Mouse (Mus musculus): ENCODE results near the gene Calcrl. TPM values are rescaled to one million over a fixed set of nuclear protein-coding genes. Genes with fewer than 3 reads are reported as not detected.

The Calcrl gene
- polyA plus RNA-seq, 1 experiment: 6.9 TPM

GRCm38 (mm10) chr2:84462411-84462810 is 37.2 kb upstream of the Calcrl start:
- no peak overlapping the region for H3K4me3 ChIP-seq
- TF ChIP-seq TCF12 (IDR thresholded peaks at IDR 0.05; ENCODE audit: insufficient read depth, poor library complexity, severe bottlenecking) (no peak), POLR2AphosphoS2 (IDR thresholded peaks at IDR 0.05; ENCODE audit: insufficient read length, low read depth) (no peak), SRF (IDR thresholded peaks at IDR 0.05; ENCODE audit: control insufficient read depth, insufficient read length, low read depth) (no peak), MYOG (IDR thresholded peaks at IDR 0.05; ENCODE audit: control insufficient read depth in 1 of 3, insufficient read depth in 1 of 3, insufficient read length in 2 of 3, low read depth in 2 of 3) (no peak), CEBPB (IDR thresholded peaks at IDR 0.05; ENCODE audit: insufficient read depth, poor library complexity, severe bottlenecking) (no peak), TCF3 (IDR thresholded peaks at IDR 0.05; ENCODE audit: insufficient read length, low read depth) (no peak), MAX (IDR thresholded peaks at IDR 0.05; ENCODE audit: low read depth) (no peak), POLR2A (IDR thresholded peaks at IDR 0.05; ENCODE audit: insufficient read length, low read depth) (no peak), E2F4 (IDR thresholded peaks at IDR 0.05; ENCODE audit: insufficient read depth) (no peak), MYOD1 (IDR thresholded peaks at IDR 0.05; ENCODE audit: control insufficient read depth in 1 of 3, insufficient read length in 2 of 3, low read depth in 2 of 3) (no peak), REST (IDR thresholded peaks at IDR 0.05; ENCODE audit: insufficient read depth, insufficient read length) (no peak), USF1 (IDR thresholded peaks at IDR 0.05; ENCODE audit: low read depth) (no peak)

GRCm38 (mm10) chr2:84459651-84460177 is 34.5 kb upstream of the Calcrl start:
- TF ChIP-seq MAX (IDR thresholded peaks at IDR 0.05; ENCODE audit: low read depth): no peak
- no peak for TF ChIP-seq MYOD1 (IDR thresholded peaks at IDR 0.05; ENCODE audit: control insufficient read depth in 1 of 3, insufficient read length in 2 of 3, low read depth in 2 of 3)
- TF ChIP-seq E2F4 (IDR thresholded peaks at IDR 0.05; ENCODE audit: insufficient read depth): no peak
- no peak for TF ChIP-seq POLR2A (IDR thresholded peaks at IDR 0.05; ENCODE audit: insufficient read length, low read depth)
- TF ChIP-seq REST (IDR thresholded peaks at IDR 0.05; ENCODE audit: insufficient read depth, insufficient read length): no peak
- no peak for TF ChIP-seq SRF (IDR thresholded peaks at IDR 0.05; ENCODE audit: control insufficient read depth, insufficient read length, low read depth)
- no peak for TF ChIP-seq TCF3 (IDR thresholded peaks at IDR 0.05; ENCODE audit: insufficient read length, low read depth)
- TF ChIP-seq CEBPB (IDR thresholded peaks at IDR 0.05; ENCODE audit: insufficient read depth, poor library complexity, severe bottlenecking): no peak
- TF ChIP-seq MYOG (IDR thresholded peaks at IDR 0.05; ENCODE audit: control insufficient read depth in 1 of 3, insufficient read depth in 1 of 3, insufficient read length in 2 of 3, low read depth in 2 of 3): no peak
- no peak for TF ChIP-seq TCF12 (IDR thresholded peaks at IDR 0.05; ENCODE audit: insufficient read depth, poor library complexity, severe bottlenecking)
- no peak for TF ChIP-seq POLR2AphosphoS2 (IDR thresholded peaks at IDR 0.05; ENCODE audit: insufficient read length, low read depth)
- TF ChIP-seq USF1 (IDR thresholded peaks at IDR 0.05; ENCODE audit: low read depth): no peak
- H3K4me2 ChIP-seq (ENCODE audit: low read depth): no peak overlapping the region
- no peaks in the 10 kb centered on the region for H3K27me3 ChIP-seq (ENCODE audit: control insufficient read depth, insufficient read depth, insufficient read length)
- H3K79me2 ChIP-seq (ENCODE audit: control insufficient read depth, insufficient read depth): no peaks in the 10 kb centered on the region
- no peak overlapping the region for H3K4me3 ChIP-seq
- no peaks in the 10 kb centered on the region for H3K36me3 ChIP-seq (ENCODE audit: control insufficient read depth, insufficient read depth)
- H3ac ChIP-seq (ENCODE audit: control insufficient read depth, insufficient read length): no peak overlapping the region

More at GRCm38 (mm10) chr2:84462411-84462810, 37.2 kb upstream of the Calcrl start:
- no peaks in the 10 kb centered on the region for H3K36me3 ChIP-seq (ENCODE audit: control insufficient read depth, insufficient read depth)
- no peak overlapping the region for H3K4me2 ChIP-seq (ENCODE audit: low read depth)
- no peaks in the 10 kb centered on the region for H3K79me2 ChIP-seq (ENCODE audit: control insufficient read depth, insufficient read depth)
- H3K27me3 ChIP-seq (ENCODE audit: control insufficient read depth, insufficient read depth, insufficient read length): no peaks in the 10 kb centered on the region
- no peak overlapping the region for H3ac ChIP-seq (ENCODE audit: control insufficient read depth, insufficient read length)

GRCm38 (mm10) chr2:84457221-84457620 is 32.0 kb upstream of the Calcrl start:
- TF ChIP-seq SRF (IDR thresholded peaks at IDR 0.05; ENCODE audit: control insufficient read depth, insufficient read length, low read depth) (no peak), POLR2AphosphoS2 (IDR thresholded peaks at IDR 0.05; ENCODE audit: insufficient read length, low read depth) (no peak), TCF3 (IDR thresholded peaks at IDR 0.05; ENCODE audit: insufficient read length, low read depth) (no peak), TCF12 (IDR thresholded peaks at IDR 0.05; ENCODE audit: insufficient read depth, poor library complexity, severe bottlenecking) (no peak), CEBPB (IDR thresholded peaks at IDR 0.05; ENCODE audit: insufficient read depth, poor library complexity, severe bottlenecking) (no peak), MYOD1 (IDR thresholded peaks at IDR 0.05; ENCODE audit: control insufficient read depth in 1 of 3, insufficient read length in 2 of 3, low read depth in 2 of 3) (no peak), MAX (IDR thresholded peaks at IDR 0.05; ENCODE audit: low read depth) (no peak), MYOG (IDR thresholded peaks at IDR 0.05; ENCODE audit: control insufficient read depth in 1 of 3, insufficient read depth in 1 of 3, insufficient read length in 2 of 3, low read depth in 2 of 3) (no peak), USF1 (IDR thresholded peaks at IDR 0.05; ENCODE audit: low read depth) (no peak), REST (IDR thresholded peaks at IDR 0.05; ENCODE audit: insufficient read depth, insufficient read length) (no peak), E2F4 (IDR thresholded peaks at IDR 0.05; ENCODE audit: insufficient read depth) (no peak), POLR2A (IDR thresholded peaks at IDR 0.05; ENCODE audit: insufficient read length, low read depth) (no peak)

GRCm38 (mm10) chr2:84455236-84455799 is 30.1 kb upstream of the Calcrl start:
- Histone ChIP-seq H3K27me3 (ENCODE audit: control insufficient read depth, insufficient read depth, insufficient read length) (no peaks in the 10 kb centered on the region), H3ac (ENCODE audit: control insufficient read depth, insufficient read length) (no peak overlapping the region), H3K79me2 (ENCODE audit: control insufficient read depth, insufficient read depth) (no peaks in the 10 kb centered on the region), H3K36me3 (ENCODE audit: control insufficient read depth, insufficient read depth) (no peaks in the 10 kb centered on the region), H3K4me3 (no peak overlapping the region), H3K4me2 (ENCODE audit: low read depth) (no peak overlapping the region)
- TF ChIP-seq MAX (IDR thresholded peaks at IDR 0.05; ENCODE audit: low read depth) (no peak), CEBPB (IDR thresholded peaks at IDR 0.05; ENCODE audit: insufficient read depth, poor library complexity, severe bottlenecking) (no peak), USF1 (IDR thresholded peaks at IDR 0.05; ENCODE audit: low read depth) (no peak), TCF3 (IDR thresholded peaks at IDR 0.05; ENCODE audit: insufficient read length, low read depth) (no peak), SRF (IDR thresholded peaks at IDR 0.05; ENCODE audit: control insufficient read depth, insufficient read length, low read depth) (no peak), MYOD1 (IDR thresholded peaks at IDR 0.05; ENCODE audit: control insufficient read depth in 1 of 3, insufficient read length in 2 of 3, low read depth in 2 of 3) (no peak), TCF12 (IDR thresholded peaks at IDR 0.05; ENCODE audit: insufficient read depth, poor library complexity, severe bottlenecking) (no peak), MYOG (IDR thresholded peaks at IDR 0.05; ENCODE audit: control insufficient read depth in 1 of 3, insufficient read depth in 1 of 3, insufficient read length in 2 of 3, low read depth in 2 of 3) (no peak), E2F4 (IDR thresholded peaks at IDR 0.05; ENCODE audit: insufficient read depth) (no peak), POLR2A (IDR thresholded peaks at IDR 0.05; ENCODE audit: insufficient read length, low read depth) (no peak), REST (IDR thresholded peaks at IDR 0.05; ENCODE audit: insufficient read depth, insufficient read length) (no peak), POLR2AphosphoS2 (IDR thresholded peaks at IDR 0.05; ENCODE audit: insufficient read length, low read depth) (no peak)

More at GRCm38 (mm10) chr2:84457221-84457620, 32.0 kb upstream of the Calcrl start:
- H3K4me2 ChIP-seq (ENCODE audit: low read depth): no peak overlapping the region
- H3K4me3 ChIP-seq: no peak overlapping the region
- H3K27me3 ChIP-seq (ENCODE audit: control insufficient read depth, insufficient read depth, insufficient read length): no peaks in the 10 kb centered on the region
- H3ac ChIP-seq (ENCODE audit: control insufficient read depth, insufficient read length): no peak overlapping the region
- H3K36me3 ChIP-seq (ENCODE audit: control insufficient read depth, insufficient read depth): no peaks in the 10 kb centered on the region
- no peaks in the 10 kb centered on the region for H3K79me2 ChIP-seq (ENCODE audit: control insufficient read depth, insufficient read depth)

Measured in myocyte (in vitro differentiated cells).